Mouse (Mus musculus) adipocyte (in vitro differentiated cells): ENCODE measurements around the gene Xirp2.
"Not testable (repeated sequence)": the region's sequence is repeated elsewhere in the genome, so short reads cannot be mapped to it uniquely, and the experiment has no call there.

Source experiments
- DNase-seq: peaks from one replicate; pipeline ENCODE4 v3.0.0-alpha.2; 2016; ENCODE audit warnings: low spot score

Xirp2 gene

GRCm38 (mm10) chr2:67445780-67446179 lies at the start of gene Xirp2:
Gene Xirp2 (plus strand): TSS chr2:67446002.
- DNase-seq, result no peak

DNA sequence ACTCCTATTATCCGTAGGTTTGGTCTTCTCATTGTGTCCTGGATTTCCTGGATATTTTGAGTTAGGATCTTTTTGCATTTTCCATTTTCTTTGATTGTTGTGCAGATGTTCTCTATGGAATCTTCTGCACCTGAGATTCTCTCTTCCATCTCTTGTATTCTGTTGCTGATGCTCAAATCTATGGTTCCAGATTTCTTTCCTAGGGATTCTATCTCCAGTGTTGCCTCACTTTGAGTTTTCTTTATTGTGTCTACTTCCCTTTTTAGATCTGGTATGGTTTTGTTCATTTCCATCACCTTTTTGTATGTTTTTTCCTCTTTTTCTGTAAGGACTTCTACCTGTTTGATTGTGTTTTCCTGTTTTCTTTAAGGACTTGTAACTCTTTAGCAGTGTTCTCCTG lies 32.4 kb upstream of the Xirp2 start, which contains the start of gene Gm21830:
TSS of gene Gm21830 (plus strand) at position 301 of the 400 bp plus-strand sequence.
- DNase-seq, result not testable (repeated sequence)

GRCm38 (mm10) chr2:67420853-67421252 lies 24.9 kb upstream of the Xirp2 start:
- no peak for DNase-seq

GRCm38 (mm10) chr2:67422799-67423198 lies 23.0 kb upstream of the Xirp2 start:
- no peak for DNase-seq

DNA sequence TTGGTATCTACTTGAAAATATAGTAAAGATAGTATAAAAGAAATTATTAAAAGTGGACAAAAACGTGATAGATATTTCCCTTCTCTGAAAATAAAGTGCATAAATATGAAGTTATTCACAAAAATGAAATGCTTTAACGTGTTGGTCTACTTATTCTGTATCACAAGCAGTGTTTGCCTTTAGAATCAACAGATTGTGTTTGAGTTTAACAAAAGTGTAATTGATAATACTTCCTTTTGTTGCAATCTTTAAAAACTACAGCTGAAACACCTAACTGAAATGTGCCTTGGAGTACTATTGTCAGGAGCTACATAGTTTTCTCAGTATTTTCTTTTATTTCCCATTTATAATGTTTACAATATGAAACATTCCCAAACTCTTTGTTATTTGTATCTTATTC lies 12.7 kb upstream of the Xirp2 start, which contains the start of gene Gm26727:
TSS of gene Gm26727 (minus strand) at position 101 of the 400 bp plus-strand sequence.
- no peak for DNase-seq

DNA sequence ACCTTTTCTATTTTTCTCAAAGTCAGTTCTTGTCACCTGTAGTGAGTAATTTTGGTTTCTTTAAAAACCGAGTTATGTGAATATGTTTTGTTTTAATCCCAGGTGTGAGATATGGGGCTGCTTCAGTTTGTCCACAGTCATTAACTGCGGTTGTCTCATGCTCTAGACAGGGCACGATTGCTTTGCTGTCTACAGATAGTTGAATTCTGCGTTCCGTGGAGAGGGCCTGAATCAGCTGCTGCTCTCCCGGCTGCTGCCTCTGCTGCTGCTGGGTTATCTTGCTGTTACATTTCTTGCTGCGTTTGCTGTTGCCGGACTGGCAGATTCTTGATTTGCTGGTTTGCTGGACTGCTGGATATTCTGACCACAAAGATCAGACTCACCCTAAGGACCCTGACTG lies 7.5 kb upstream of the Xirp2 start:
- no peak for DNase-seq

GRCm38 (mm10) chr2:67446772-67447171 lies 970 bp downstream of the Xirp2 start:
- no peak for DNase-seq

GRCm38 (mm10) chr2:67447206-67447605 lies 1.4 kb downstream of the Xirp2 start:
- DNase-seq, result no peak

GRCm38 (mm10) chr2:67460857-67461256 lies 15.1 kb downstream of the Xirp2 start:
- no peak for DNase-seq

GRCm38 (mm10) chr2:67467036-67467435 lies 21.2 kb downstream of the Xirp2 start:
- DNase-seq, result no peak

GRCm38 (mm10) chr2:67470030-67470429 lies 24.2 kb downstream of the Xirp2 start:
- DNase-seq, result not testable (repeated sequence)

DNA sequence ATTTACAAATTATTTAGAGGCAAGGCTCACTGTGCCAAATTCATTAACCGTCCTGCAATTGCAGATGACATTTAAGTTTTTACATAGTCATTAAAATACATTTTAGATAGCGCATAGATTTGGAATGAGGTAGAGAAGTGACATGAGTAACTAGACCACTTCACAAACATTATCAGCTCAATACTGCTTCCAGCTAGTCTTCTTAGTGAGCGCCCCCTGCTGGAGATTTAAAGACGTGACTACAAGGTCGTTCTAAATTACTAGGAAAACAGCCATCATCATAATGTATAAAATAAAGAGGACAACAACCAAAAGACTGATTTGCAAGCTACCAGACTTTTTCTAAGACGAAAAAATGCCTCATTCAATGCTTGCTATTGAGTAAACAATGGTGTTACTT lies 32.0 kb downstream of the Xirp2 start:
- DNase-seq, result peak; percentile 23

GRCm38 (mm10) chr2:67481051-67481450 lies 35.2 kb downstream of the Xirp2 start:
- DNase-seq, result no peak

DNA sequence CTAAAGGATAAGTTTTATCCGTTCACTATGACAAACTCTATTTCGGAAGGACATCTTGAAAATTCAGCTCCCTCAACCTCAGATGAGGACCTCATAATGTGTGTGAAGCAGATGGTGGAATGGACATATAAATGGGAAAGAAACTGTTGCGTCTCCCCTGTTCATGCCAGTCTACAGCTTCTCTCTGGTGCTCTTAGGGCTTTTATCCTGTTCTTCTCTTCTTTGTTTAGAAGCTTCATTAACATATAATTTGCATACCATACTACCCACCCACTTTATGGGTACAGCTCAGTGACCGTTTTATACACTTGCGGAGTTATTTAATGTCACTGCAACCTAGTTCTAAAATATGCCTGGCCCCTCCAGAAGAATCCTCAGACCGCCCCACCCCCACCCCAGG lies 40.9 kb downstream of the Xirp2 start:
- DNase-seq, result no peak

DNA sequence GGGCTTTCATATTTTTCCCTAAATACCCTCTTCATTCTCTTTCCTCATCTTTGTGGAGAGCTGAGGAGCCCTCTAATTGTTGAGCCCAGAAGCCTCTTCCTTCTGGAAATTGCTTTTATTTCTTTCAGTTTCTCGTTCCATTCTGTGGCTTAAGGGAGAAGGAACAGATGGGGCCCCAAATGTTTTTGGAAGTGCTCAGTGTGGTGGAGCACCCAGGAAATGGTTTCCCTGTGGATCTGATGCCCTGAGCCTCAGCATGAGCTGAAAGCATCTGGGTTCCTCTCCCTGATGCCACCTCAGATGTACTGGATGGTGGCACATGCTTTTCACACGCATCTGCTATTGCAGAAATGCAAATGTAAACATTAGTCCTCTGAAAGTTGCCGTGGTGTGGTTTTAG lies 41.4 kb downstream of the Xirp2 start:
- no peak for DNase-seq

DNA sequence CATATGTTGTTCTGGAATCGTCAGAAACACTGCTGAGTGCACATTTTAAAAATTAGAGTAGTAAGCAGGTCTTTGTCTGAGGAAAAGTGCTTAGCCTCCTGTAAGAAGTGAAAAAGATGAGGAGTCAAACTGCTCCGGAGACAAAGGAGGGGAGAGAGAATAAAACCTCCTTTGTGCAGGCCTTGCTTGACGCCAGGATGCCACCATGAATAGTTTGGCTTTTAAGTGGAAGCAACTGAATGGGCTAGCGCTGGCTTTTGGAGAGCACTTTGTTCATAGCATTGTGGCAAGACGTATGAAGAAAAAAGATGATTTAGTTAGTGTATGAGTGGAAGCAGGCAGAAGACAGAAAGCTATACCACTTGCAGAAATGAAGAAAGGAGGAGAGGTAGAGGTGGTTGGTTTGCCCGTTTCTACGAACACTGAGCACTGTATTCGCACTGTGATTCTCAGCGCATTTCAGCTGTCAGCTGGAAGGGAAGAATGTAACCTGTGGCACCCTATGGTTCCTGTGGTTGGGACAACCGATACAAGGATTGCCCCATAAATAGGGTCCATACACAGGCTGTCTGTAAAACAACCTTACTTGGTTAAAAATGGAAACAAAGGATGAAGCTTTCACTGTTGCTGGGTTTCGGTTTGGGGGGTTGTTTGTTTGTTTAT lies 42.8 kb downstream of the Xirp2 start:
- no peak for DNase-seq

GRCm38 (mm10) chr2:67489128-67489492 lies 43.3 kb downstream of the Xirp2 start:
- DNase-seq, result no peak

- no peak for DNase-seq
Measured at GRCm38 (mm10) chr2:67505457-67505856, 59.7 kb downstream of the Xirp2 start.

DNA sequence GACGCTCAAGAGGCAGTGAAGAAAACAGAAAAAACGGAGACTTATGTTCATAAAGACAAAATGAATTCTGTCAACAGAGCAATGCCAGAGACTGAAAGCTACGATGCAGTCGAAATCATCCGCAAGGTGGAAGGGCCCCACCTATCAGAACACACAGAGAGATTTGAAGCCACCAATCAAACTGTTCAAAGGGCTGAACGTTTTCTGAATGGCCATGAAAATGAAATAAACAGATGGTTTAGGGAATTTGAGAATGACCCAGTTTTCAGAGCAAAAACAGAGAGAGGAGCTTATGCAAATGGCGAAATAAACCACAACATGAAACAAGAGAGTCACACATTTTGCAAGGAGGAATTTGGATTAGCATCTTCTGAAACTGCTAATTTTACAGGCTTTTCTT lies 70.6 kb downstream of the Xirp2 start:
- DNase-seq, result no peak

GRCm38 (mm10) chr2:67535347-67535746 lies 89.5 kb downstream of the Xirp2 start:
- no peak for DNase-seq

GRCm38 (mm10) chr2:67539426-67539825 lies 93.6 kb downstream of the Xirp2 start:
- no peak for DNase-seq

DNA sequence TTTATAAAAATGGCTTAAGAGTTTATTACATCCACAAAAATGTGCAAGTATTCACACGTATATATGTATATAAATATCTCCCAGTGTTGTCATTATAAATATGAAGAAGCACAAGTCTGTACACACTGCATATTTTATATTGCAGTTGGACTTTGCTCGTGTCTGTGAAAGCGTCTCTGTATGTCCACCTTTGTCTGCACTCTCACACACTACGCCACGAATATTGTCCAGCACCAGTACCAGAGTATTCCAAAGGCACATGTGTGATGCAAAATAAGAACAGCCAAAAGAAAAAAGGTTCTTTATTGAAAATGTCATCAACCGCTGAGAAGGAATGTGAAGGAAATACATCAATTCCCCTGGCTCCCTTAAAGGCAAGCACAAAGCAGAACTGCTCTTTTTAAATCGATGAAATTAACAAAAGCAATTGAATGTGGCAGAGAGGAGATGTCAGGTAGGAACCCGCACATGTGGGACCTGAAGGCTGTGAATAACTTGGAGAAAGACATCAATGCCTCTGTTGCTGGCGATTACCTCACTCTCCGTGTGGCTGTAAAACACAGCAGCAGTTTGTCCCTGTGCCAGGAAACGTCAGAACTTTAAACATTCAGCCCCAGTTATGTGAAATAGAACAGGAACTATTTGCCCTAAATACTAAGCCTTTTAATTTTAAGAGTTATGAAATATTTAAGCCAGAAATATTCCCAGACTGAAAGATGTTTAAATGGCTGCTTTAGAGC lies 96.3 kb downstream of the Xirp2 start:
- DNase-seq, result no peak

- no peak for DNase-seq
Measured at GRCm38 (mm10) chr2:67544426-67544825, 98.6 kb downstream of the Xirp2 start.
